In the genomic region with DNA sequence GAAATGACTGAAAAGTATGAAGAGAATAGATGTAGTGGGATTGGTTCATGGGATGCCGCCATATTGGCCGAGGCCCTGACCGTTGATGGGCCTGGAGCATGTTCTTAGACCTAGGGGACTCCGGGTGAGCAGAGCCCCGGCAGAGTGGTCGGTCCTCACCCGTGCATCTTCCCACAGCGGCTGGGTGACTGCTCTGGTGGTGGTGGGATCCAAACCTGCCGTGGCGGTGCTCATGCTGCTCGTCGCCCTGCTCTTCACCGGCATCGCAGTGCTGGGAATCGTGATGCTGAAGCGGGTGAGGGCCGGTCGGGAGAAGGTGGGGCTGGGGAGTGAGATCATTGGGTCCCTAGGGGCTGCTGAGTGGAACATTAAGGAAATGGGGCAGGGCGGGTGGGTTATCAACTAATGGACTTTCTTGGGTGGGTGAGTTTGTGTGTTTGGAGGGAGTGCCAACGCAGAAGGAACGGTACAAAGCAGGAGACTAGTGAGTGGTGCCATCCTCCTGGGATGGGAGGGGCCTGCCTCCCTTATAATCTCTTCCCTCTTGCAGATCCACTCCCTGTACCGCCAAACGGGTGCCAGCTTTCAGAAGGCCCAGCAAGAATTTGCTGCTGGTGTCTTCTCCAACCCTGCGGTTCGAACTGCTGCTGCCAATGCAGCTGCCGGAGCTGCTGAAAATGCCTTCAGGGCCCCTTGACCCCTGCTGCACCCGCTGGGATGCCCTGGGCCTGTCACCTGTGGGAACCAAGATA, we compare ENCODE assay signal across 13 mouse cellular contexts. TPM values are rescaled to one million over a fixed set of nuclear protein-coding genes. Genes with fewer than 3 reads are reported as not detected.
A peak's percentile ranks its signal among the peaks of the same experiment; 100 is the strongest.
DNase-seq lines count a peak whose midpoint lies in the region; ATAC-seq and TF ChIP-seq lines count a peak whose summit lies in the region.
"Had no signal": no experiment of that assay in that cellular context is flagged by ENCODE, and none has a peak within 500 bp of the region (broad histone marks: within the 10 kb centered on the region; RNA-seq: fewer than 3 reads in every experiment).

No protein-coding gene starts in this region.

- H3K9me3 ChIP-seq in E14TG2a.4 (ENCODE audit: low read length), result no peaks in the 10 kb centered on the region
- no peaks in the 10 kb centered on the region for H3K9me3 ChIP-seq in hindbrain, embryonic 15.5 days
- H3K9me3 ChIP-seq: embryonic facial prominence, embryonic 15.5 days; heart, embryonic 15.5 days; stomach, embryonic 15.5 days had no signal

- H3K36me3 ChIP-seq in E14TG2a.4 (ENCODE audit: insufficient read depth, low read length), result peaks cover 45% of the 10 kb centered on the region
- H3K36me3 ChIP-seq in hindbrain, embryonic 15.5 days, result peaks cover 30% of the 10 kb centered on the region

- no peak for TF ChIP-seq CTCF in layer of hippocampus, adult 2 months (conservative IDR thresholded peaks at IDR 0.05)
- TF ChIP-seq CTCF in E14TG2a.4 (conservative IDR thresholded peaks at IDR 0.05; ENCODE audit: low read length), result no peak

- WGBS in hindbrain, embryonic 15.5 days, result 94% methylated on average over 27 of the region's 27 CpGs

- H3K4me1 ChIP-seq in E14TG2a.4 (replicated peaks; ENCODE audit: low read depth, low read length), result peaks cover 80% of the 10 kb centered on the region
- H3K4me1 ChIP-seq in hindbrain, embryonic 15.5 days (replicated peaks), result peaks cover 40% of the 10 kb centered on the region

- H3K27ac ChIP-seq in layer of hippocampus, adult 2 months, result peak overlapping the region; percentile 98; the same call in 1 of the 2 replicates
- 0 out of 2 replicates have a peak overlapping the region, but pooled peaks have one; percentile 91 for H3K27ac ChIP-seq in hindbrain, embryonic 15.5 days (replicated peaks)

- no peak for ATAC-seq in hindbrain, embryonic 15.5 days (ENCODE audit: low FRiP score, low read depth)

- no peak overlapping the region for H3K9ac ChIP-seq in hindbrain, embryonic 15.5 days
- H3K9ac ChIP-seq: embryonic facial prominence, embryonic 15.5 days; lung, embryonic 14.5 days; stomach, embryonic 15.5 days had no signal

- peak; percentile 57 for DNase-seq in cerebellum, adult 9-10 months
- DNase-seq in cerebellum, adult 11 months, result no peak
- no peak for DNase-seq in layer of hippocampus, adult 2 months (ENCODE audit: low spot score in 2 of 2)
- no peak for DNase-seq in layer of hippocampus, postnatal 14 days (ENCODE audit: low spot score in 2 of 2)
- DNase-seq in adrenal gland, postnatal 14 days, result no peak
- DNase-seq in lung, adult 18-20 months, result no peak
- DNase-seq: kidney, postnatal 4 days; lung, embryonic 14.5 days had no signal

- H3K4me2 ChIP-seq in hindbrain, embryonic 15.5 days, result no peak overlapping the region

- H3K4me3 ChIP-seq in layer of hippocampus, adult 2 months, result no peak overlapping the region
- H3K4me3 ChIP-seq in E14TG2a.4 (replicated peaks; ENCODE audit: low read length), result peak overlapping the region; percentile 85
- no peak overlapping the region for H3K4me3 ChIP-seq in hindbrain, embryonic 15.5 days

- peaks cover 25% of the 10 kb centered on the region for H3K27me3 ChIP-seq in E14TG2a.4 (ENCODE audit: insufficient read depth, low read length)
- no peaks in the 10 kb centered on the region for H3K27me3 ChIP-seq in hindbrain, embryonic 15.5 days
- H3K27me3 ChIP-seq: embryonic facial prominence, embryonic 15.5 days; heart, embryonic 15.5 days; stomach, embryonic 15.5 days had no signal

RNA-seq across cellular contexts. Expression of a gene that starts 1.0 kb away (rescaled TPM):
- 10 to 100 TPM; 61.6 to 61.7 TPM for total RNA-seq in layer of hippocampus, adult 2 months (2021)
- 10 to 100 TPM; 68.1 to 72.0 TPM for total RNA-seq in layer of hippocampus, postnatal 14 days (2021)
- 35.5 and 39.2 TPM in 2 replicates for polyA plus RNA-seq in hindbrain, embryonic 15.5 days (2015; fragmentation: Nextera tagmentation; extraction: Ambion mirVana)
- 15.0 and 21.1 TPM in 2 replicates for total RNA-seq in adrenal gland, postnatal 14 days (2021)

RNA-seq across cellular contexts. Expression of a gene that starts 4.7 kb away (rescaled TPM):
- 10 to 100 TPM; 67.1 to 69.0 TPM for total RNA-seq in layer of hippocampus, adult 2 months (2021)
- 10 to 100 TPM; 74.5 to 75.6 TPM for total RNA-seq in layer of hippocampus, postnatal 14 days (2021)
- polyA plus RNA-seq in hindbrain, embryonic 15.5 days (2015; fragmentation: Nextera tagmentation; extraction: Ambion mirVana), result 148 and 158 TPM in 2 replicates
- 75.4 and 76.9 TPM in 2 replicates for total RNA-seq in adrenal gland, postnatal 14 days (2021)

RNA-seq across cellular contexts. Expression of a gene that starts 17.3 kb away (rescaled TPM):
- total RNA-seq in layer of hippocampus, adult 2 months (2021), result 10 to 100 TPM; 47.8 to 56.1 TPM
- 10 to 100 TPM; 46.2 to 47.0 TPM for total RNA-seq in layer of hippocampus, postnatal 14 days (2021)
- polyA plus RNA-seq in hindbrain, embryonic 15.5 days (2015; fragmentation: Nextera tagmentation; extraction: Ambion mirVana), result 20.0 and 22.6 TPM in 2 replicates
- 50.3 and 69.1 TPM in 2 replicates for total RNA-seq in adrenal gland, postnatal 14 days (2021)

RNA-seq across cellular contexts. Expression of a gene that starts 20.8 kb away (rescaled TPM):
- 10 to 100 TPM; 55.7 to 67.9 TPM for total RNA-seq in layer of hippocampus, adult 2 months (2021)
- 10 to 100 TPM; 64.1 to 68.8 TPM for total RNA-seq in layer of hippocampus, postnatal 14 days (2021)
- 46.6 and 48.0 TPM in 2 replicates for polyA plus RNA-seq in hindbrain, embryonic 15.5 days (2015; fragmentation: Nextera tagmentation; extraction: Ambion mirVana)
- total RNA-seq in adrenal gland, postnatal 14 days (2021), result 52.4 and 57.5 TPM in 2 replicates

RNA-seq across cellular contexts. Expression of a gene that starts 21.9 kb away (rescaled TPM):
- 10 to 100 TPM; 10.2 to 13.3 TPM for total RNA-seq in layer of hippocampus, adult 2 months (2021)
- 10 to 100 TPM; 13.0 to 24.5 TPM for total RNA-seq in layer of hippocampus, postnatal 14 days (2021)
- 51.9 and 59.2 TPM in 2 replicates for polyA plus RNA-seq in hindbrain, embryonic 15.5 days (2015; fragmentation: Nextera tagmentation; extraction: Ambion mirVana)
- total RNA-seq in adrenal gland, postnatal 14 days (2021), result 3.3 and 5.3 TPM in 2 replicates
